20 mouse cellular contexts compared by ENCODE assay signal in the genomic region with DNA sequence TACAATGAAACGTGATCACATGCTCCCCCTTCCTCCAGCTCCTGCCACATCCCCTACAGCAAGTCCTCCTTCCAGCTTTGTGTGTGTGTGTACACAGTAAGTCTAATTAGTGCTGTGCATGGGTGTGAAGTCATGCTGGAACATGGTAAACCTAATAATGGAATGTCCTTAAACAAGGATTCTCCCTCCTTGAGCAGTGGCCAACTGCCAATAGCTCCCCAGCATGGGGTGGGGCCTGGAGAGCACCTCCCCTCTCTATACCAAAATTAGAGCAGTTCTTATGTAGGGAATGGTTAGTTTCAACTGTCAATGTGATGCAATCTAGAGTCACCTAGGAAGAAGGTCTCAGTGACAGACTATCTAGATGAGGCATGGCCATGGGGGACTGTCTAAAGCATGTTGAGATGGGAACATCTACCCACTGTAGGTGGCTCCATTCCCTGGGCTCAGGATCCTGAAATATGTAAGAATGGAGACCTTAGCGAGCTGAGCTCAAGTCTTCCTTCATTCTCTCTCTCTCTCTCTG.
DNase-seq lines count a peak whose midpoint lies in the region; ATAC-seq and TF ChIP-seq lines count a peak whose summit lies in the region.
"Had no signal": no experiment of that assay in that cellular context is flagged by ENCODE, and none has a peak within 500 bp of the region (broad histone marks: within the 10 kb centered on the region; RNA-seq: fewer than 3 reads in every experiment).

No protein-coding gene starts in this region.

- ATAC-seq in megakaryocyte progenitor cell, adult 5-6 weeks (replicated peaks; ENCODE audit: poor library complexity): no peak
- ATAC-seq: activated CD4-positive, CD25-positive, alpha-beta regulatory T cell, adult 4 months; CD4-positive, CD25-positive, alpha-beta regulatory T cell, adult 4 months; Patski had no signal

- TF ChIP-seq POLR2A in heart, adult 2 months (IDR thresholded peaks at IDR 0.05; ENCODE audit: insufficient read depth, low read depth, low read length): no peak
- no peak for TF ChIP-seq POLR2A in MEL (IDR thresholded peaks at IDR 0.05; ENCODE audit: control insufficient read depth in 1 of 2, insufficient read depth in 1 of 2, low read depth in 1 of 2, low read length in 2 of 2, poor library complexity in 1 of 2)

- no peak overlapping the region for H3K9ac ChIP-seq in heart, adult 2 months (ENCODE audit: low read depth, low read length)
- H3K9ac ChIP-seq in MEL (ENCODE audit: control insufficient read depth, low read depth, low read length, poor library complexity, severe bottlenecking): no peak overlapping the region

- no peaks in the 10 kb centered on the region for H3K79me2 ChIP-seq in heart, adult 2 months (replicated peaks; ENCODE audit: control insufficient read depth, insufficient read depth, low read length)
- H3K79me2 ChIP-seq in MEL (ENCODE audit: control insufficient read depth, insufficient read depth, low read length, poor library complexity): no peaks in the 10 kb centered on the region

- no peaks in the 10 kb centered on the region for H3K27me3 ChIP-seq in heart, adult 2 months (ENCODE audit: control insufficient read depth, insufficient read depth, low read length)
- peaks cover 0 to 9% of the 10 kb centered on the region in 2 experiments; a peak in 2 of 4 replicates for H3K27me3 ChIP-seq in MEL (ENCODE audit: control insufficient read depth in 1 of 2, insufficient read depth in 2 of 2, low read length in 2 of 2)
- H3K27me3 ChIP-seq: CH12.LX, Patski had no signal

- no peaks in the 10 kb centered on the region for H3K9me3 ChIP-seq in MEL (replicated peaks; ENCODE audit: insufficient read depth, low read length)
- H3K9me3 ChIP-seq: G1E had no signal

- no peak overlapping the region for H3K27ac ChIP-seq in heart, adult 2 months
- no peak overlapping the region for H3K27ac ChIP-seq in MEL (ENCODE audit: control insufficient read depth, low read depth, low read length)

- no peak for TF ChIP-seq EP300 in heart, adult 2 months (IDR thresholded peaks at IDR 0.05; ENCODE audit: insufficient read depth, low read depth, low read length)
- TF ChIP-seq EP300 in MEL (IDR thresholded peaks at IDR 0.05; ENCODE audit: low read depth in 1 of 2, low read length in 2 of 2): peak in 1 of 2 experiments; percentile 75; a peak in 2 of 4 replicates

- TF ChIP-seq RAD21 in MEL (IDR thresholded peaks at IDR 0.05; ENCODE audit: low read depth, low read length): no peak

- DNase-seq in heart, adult 11 months: peak; percentile 70
- DNase-seq in heart, adult 2 months: no peak
- peak; percentile 23 for DNase-seq in MEL (ENCODE audit: low read depth, low spot score)
- DNase-seq: adrenal gland, adult 2 months; adrenal gland, adult 8-10 months; adrenal gland, postnatal 10 days; adrenal gland, postnatal 14 days; adrenal gland, postnatal 25 days; adrenal gland, postnatal 36 days; B cell, adult 2 months; cerebellum, adult 11 months; cerebellum, adult 11-12 months; cerebellum, adult 18-20 months; cerebellum, adult 2 months had no signal

- H3K4me1 ChIP-seq in heart, adult 2 months (ENCODE audit: control insufficient read depth, insufficient read depth, low read length): no peaks in the 10 kb centered on the region
- peaks cover 3 to 6% of the 10 kb centered on the region in 2 experiments; a peak in 3 of 4 replicates for H3K4me1 ChIP-seq in MEL (ENCODE audit: control insufficient read depth in 1 of 2, insufficient read depth in 2 of 2, low read length in 2 of 2)

- intact Hi-C loops in heart, adult 2 months (cut with DNase I): no loop called here

- no peak overlapping the region for H3K4me3 ChIP-seq in heart, adult 2 months
- no peak overlapping the region for H3K4me3 ChIP-seq in MEL (ENCODE audit: control insufficient read depth in 1 of 2, insufficient read depth in 1 of 2, low read depth in 2 of 2, low read length in 2 of 2)

- WGBS in heart, adult 2 months: 88% methylated on average over 2 of the region's 2 CpGs

- no peak for TF ChIP-seq CTCF in heart, adult 2 months (IDR thresholded peaks at IDR 0.05)
- TF ChIP-seq CTCF in MEL (IDR thresholded peaks at IDR 0.05 in 2 of 3, conservative IDR thresholded peaks at IDR 0.05 in 1 of 3; ENCODE audit: control insufficient read depth in 1 of 3, insufficient read depth in 1 of 3, low read depth in 2 of 3, low read length in 3 of 3, poor library complexity in 1 of 3, severe bottlenecking in 1 of 3): no peak

- no peaks in the 10 kb centered on the region for H3K36me3 ChIP-seq in heart, adult 2 months (ENCODE audit: control insufficient read depth, insufficient read depth, low read length)
- H3K36me3 ChIP-seq in MEL (ENCODE audit: control insufficient read depth in 1 of 2, insufficient read depth in 2 of 2, low read length in 2 of 2): no peaks in the 10 kb centered on the region
- H3K36me3 ChIP-seq: G1E had no signal

TF ChIP-seq in MEL, 35 proteins besides CTCF, POLR2A, EP300 and RAD21:
- no peak for TF ChIP-seq MYC (IDR thresholded peaks at IDR 0.05; ENCODE audit: low read depth, low read length)
- TF ChIP-seq MXI1 (IDR thresholded peaks at IDR 0.05; ENCODE audit: low read depth, low read length): peak; percentile 55; the same call in 1 of the 2 replicates
- peak; percentile 24; the same call in 1 of the 2 replicates for TF ChIP-seq ELF1 (IDR thresholded peaks at IDR 0.05; ENCODE audit: low read depth, low read length)
- peak; percentile 49; the same call in 1 of the 2 replicates for TF ChIP-seq TCF12 (IDR thresholded peaks at IDR 0.05; ENCODE audit: low read depth, low read length)
- TF ChIP-seq MEF2A (IDR thresholded peaks at IDR 0.05; ENCODE audit: extremely low read depth, insufficient replicate concordance, low read depth, low read length, poor library complexity, severe bottlenecking): peak; percentile 68; the same call in 1 of the 2 replicates
- TF ChIP-seq MAZ (IDR thresholded peaks at IDR 0.05; ENCODE audit: low read depth, low read length): no peak
- no peak for TF ChIP-seq JUND (IDR thresholded peaks at IDR 0.05; ENCODE audit: low read depth, low read length)
TF ChIP-seq in MEL: peak in this region for 4.

Comparison
In these comparisons a context has a peak if more than half of its experiments do, and no peak if none do; other contexts are left out.
1. DNase-seq: peak in heart, adult 11 months (single experiment) and MEL (single experiment); none in heart, adult 2 months (0 of 2).